Mouse (Mus musculus): ENCODE measurements around the gene Cbl. TPM values are rescaled to one million over a fixed set of nuclear protein-coding genes. Genes with fewer than 3 reads are reported as not detected.

Cbl gene
- polyA plus RNA-seq, 1 experiment from 2014 or later = 22.9 TPM

GRCm38 (mm10) chr9:44237128-44237527 is 3.3 kb upstream of the Cbl start:
- Histone ChIP-seq H3K9me3 (replicated peaks) (no peaks in the 10 kb centered on the region), H3K36me3 (no peaks in the 10 kb centered on the region), H3K9ac (no peak overlapping the region), H3K4me3 (replicated peaks) (no peak overlapping the region), H3K27ac (peak overlapping the region; percentile 82), H3K4me2 (no peak overlapping the region), H3K27me3 (no peaks in the 10 kb centered on the region), H3K4me1 (peaks cover 33% of the 10 kb centered on the region)
- ATAC-seq (replicated peaks; ENCODE audit: low FRiP score) = no peak
- WGBS = 40% methylated on average over 4 of the region's 4 CpGs

DNA sequence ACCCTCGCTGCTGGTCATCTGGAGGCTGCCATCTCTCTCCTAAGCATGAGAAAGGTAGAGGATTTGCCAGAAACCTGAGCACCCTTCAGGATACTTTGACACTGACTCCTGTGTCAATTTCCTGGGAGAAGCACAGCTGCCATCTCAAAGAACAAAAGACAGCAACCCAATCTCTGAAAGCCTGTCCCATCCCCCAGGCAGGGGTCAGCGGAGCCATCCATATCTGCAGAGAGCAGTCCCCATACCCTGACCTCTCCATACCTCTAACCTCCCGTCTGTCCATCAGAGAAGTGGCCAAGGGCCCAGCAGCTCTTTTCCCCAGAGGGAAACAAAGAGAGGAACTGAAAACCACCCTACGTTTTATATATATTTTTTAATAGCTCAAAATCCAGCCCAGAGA is 2.8 kb upstream of the Cbl start:
- 51% methylated on average over 4 of the region's 4 CpGs for WGBS
- H3K4me3 ChIP-seq (replicated peaks) = no peak overlapping the region
- H3K36me3 ChIP-seq = no peaks in the 10 kb centered on the region
- H3K27ac ChIP-seq = peak overlapping the region; percentile 82
- no peak for ATAC-seq (replicated peaks; ENCODE audit: low FRiP score)
- no peaks in the 10 kb centered on the region for H3K27me3 ChIP-seq
- H3K9me3 ChIP-seq (replicated peaks) = no peaks in the 10 kb centered on the region
- no peak overlapping the region for H3K9ac ChIP-seq
- H3K4me2 ChIP-seq = peak overlapping the region; percentile 17; the same call in 1 of the 2 replicates
- H3K4me1 ChIP-seq = peaks cover 39% of the 10 kb centered on the region

DNA sequence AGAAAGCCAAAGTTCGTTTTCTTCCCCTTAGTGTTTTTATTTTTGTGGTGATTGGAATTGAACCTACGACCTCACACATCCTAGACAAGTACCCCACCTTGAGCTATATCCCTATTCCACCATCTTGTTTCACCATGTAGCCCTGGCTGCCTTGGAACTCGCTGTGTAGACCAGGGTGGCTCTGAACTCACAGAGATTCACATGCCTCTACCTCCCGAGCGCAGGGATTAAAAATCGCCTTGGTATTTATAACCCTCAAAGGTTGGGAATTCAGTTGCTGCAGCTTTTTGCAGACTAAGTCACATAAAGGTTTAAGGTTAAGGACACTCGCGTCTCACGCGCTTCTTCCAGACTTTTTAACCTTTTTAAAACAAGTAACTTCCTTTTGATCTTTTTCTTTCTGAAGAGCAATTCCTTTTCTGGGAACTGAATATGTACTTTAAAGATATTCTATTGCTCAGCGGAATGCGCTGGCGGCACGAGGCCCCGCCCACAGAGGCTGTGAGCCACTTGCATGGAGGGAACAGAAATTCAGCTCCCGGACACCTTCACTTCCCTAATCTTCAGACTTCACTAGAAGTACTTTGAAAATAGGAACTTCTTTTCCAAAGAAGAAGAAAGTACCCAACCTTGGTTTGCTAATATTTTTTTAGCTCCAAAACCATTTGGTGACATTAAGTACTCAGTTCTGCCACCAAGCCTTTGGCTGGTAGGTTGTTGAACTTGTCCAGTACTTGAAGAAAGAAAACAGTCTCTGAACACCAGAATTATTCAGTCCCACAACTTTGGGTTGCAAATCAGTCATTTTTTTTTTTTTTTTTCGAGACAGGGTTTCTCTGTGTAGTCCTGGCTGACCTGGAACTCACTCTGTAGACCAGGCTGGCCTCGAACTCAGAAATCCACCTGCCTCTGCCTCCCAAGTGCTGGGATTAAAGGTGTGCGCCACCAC is 904 bp upstream of the Cbl start:
- peak overlapping the region; percentile 52 for H3K27ac ChIP-seq
- no peaks in the 10 kb centered on the region for H3K9me3 ChIP-seq (replicated peaks)
- no peaks in the 10 kb centered on the region for H3K27me3 ChIP-seq
- peak overlapping the region; percentile 66 for H3K4me2 ChIP-seq
- no peak overlapping the region for H3K9ac ChIP-seq
- peak; percentile 29; the same call in 1 of the 2 replicates for ATAC-seq (replicated peaks; ENCODE audit: low FRiP score)
- 26% methylated on average over 19 of the region's 19 CpGs for WGBS
- peaks cover 49% of the 10 kb centered on the region for H3K4me1 ChIP-seq
- no peaks in the 10 kb centered on the region for H3K36me3 ChIP-seq
- peak overlapping the region; percentile 94 for H3K4me3 ChIP-seq (replicated peaks)

- Histone ChIP-seq H3K27ac (peak overlapping the region; percentile 96), H3K9me3 (replicated peaks) (no peaks in the 10 kb centered on the region), H3K4me2 (peak overlapping the region; percentile 66), H3K27me3 (no peaks in the 10 kb centered on the region), H3K36me3 (no peaks in the 10 kb centered on the region; the same call in 1 of the 2 replicates), H3K9ac (peak overlapping the region; percentile 97), H3K4me3 (replicated peaks) (peak overlapping the region; percentile 94), H3K4me1 (peaks cover 49% of the 10 kb centered on the region)
- WGBS = under 1% methylated on average over 40 of the region's 40 CpGs
- ATAC-seq (replicated peaks; ENCODE audit: low FRiP score) = peak; percentile 76
These were observed 638 bp downstream of the Cbl start for GRCm38 (mm10) chr9:44233021-44233801.

DNA sequence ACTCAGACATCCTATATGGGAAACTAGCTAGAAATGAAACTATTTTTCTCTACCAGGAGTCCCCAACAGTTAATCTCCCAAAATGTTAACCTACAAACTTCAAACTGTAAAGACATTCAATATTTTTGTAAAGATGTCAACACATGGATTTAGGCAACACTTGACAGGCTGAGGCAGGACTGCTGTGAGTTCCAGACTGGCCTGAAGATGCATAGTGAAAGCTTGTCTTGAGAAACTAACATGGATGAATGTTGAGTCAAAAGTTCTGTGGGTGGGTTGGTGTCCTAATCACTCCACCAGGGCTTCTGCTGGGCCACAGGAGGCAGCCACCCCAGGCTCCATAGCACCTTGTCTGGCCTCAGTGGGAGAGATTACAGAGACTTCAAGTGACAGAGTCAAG is 2.2 kb downstream of the Cbl start:
- ATAC-seq (replicated peaks; ENCODE audit: low FRiP score) = no peak
- H3K4me3 ChIP-seq (replicated peaks) = peak overlapping the region; percentile 94; the same call in 1 of the 2 replicates
- H3K27me3 ChIP-seq = no peaks in the 10 kb centered on the region
- no peaks in the 10 kb centered on the region for H3K9me3 ChIP-seq (replicated peaks)
- H3K4me2 ChIP-seq = peak overlapping the region; percentile 66
- 0 out of 2 replicates have a peak overlapping the region, but pooled peaks have one; percentile 97 for H3K9ac ChIP-seq
- H3K4me1 ChIP-seq = peaks cover 43% of the 10 kb centered on the region
- no peaks in the 10 kb centered on the region; the same call in 1 of the 2 replicates for H3K36me3 ChIP-seq
- no peak overlapping the region for H3K27ac ChIP-seq

DNA sequence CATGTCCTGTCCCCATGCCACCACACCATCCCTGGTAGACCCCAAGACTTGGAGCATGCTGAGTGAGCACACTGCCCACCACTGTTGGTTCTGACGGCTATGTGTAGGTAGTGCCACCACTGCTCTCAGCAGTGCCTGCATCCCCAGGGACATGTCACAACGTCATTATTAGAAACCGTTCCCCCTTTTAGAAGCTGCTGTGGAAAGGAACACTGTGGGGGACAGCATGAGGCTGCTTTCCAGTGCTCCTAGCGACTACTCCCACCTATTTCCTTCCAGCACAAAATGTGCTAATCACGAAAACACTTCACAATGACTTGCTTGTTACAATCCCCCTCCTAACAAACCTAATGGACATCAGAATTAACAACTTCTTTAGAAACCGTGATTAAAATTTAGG is 7.9 kb downstream of the Cbl start:
- no peak overlapping the region for H3K4me2 ChIP-seq
- H3K9ac ChIP-seq = no peak overlapping the region
- 54% methylated on average over 6 of the region's 6 CpGs for whole genome bisulfite sequencing
- no peaks in the 10 kb centered on the region for H3K9me3 ChIP-seq (replicated peaks)
- no peak overlapping the region for H3K27ac ChIP-seq
- no peak overlapping the region for H3K4me3 ChIP-seq (replicated peaks)
- peaks cover 20% of the 10 kb centered on the region for H3K4me1 ChIP-seq
- H3K27me3 ChIP-seq = no peaks in the 10 kb centered on the region
- peaks cover 4% of the 10 kb centered on the region for H3K36me3 ChIP-seq
- ATAC-seq (replicated peaks; ENCODE audit: low FRiP score) = no peak

GRCm38 (mm10) chr9:44213538-44213937 is 20.3 kb downstream of the Cbl start:
- Histone ChIP-seq H3K4me3 (replicated peaks) (no peak overlapping the region), H3K4me1 (no peaks in the 10 kb centered on the region), H3K27me3 (no peaks in the 10 kb centered on the region), H3K9me3 (replicated peaks) (no peaks in the 10 kb centered on the region), H3K9ac (no peak overlapping the region), H3K36me3 (peaks cover 18% of the 10 kb centered on the region), H3K4me2 (no peak overlapping the region), H3K27ac (no peak overlapping the region)
- ATAC-seq (replicated peaks; ENCODE audit: low FRiP score) = no peak
- 92% methylated on average over 14 of the region's 14 CpGs for WGBS

DNA sequence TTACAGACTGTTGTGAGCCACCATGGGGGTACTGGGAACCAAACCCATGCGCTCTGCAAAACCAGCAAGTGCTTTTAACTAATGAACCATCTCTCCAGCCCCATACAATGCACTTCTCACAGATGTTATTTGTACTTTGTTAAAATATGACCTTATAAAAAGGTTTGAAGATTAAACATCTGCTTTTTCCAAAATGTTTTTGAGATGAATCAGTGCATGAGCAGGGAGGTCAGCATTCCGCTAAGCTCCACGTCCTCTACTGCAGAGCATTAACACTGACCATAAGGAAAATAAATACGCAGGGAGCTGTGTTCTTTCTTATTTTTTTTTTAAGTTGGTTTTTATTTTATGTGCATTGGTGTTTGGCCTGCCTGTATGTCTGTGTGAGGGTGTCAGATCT is 21.4 kb downstream of the Cbl start:
- Histone ChIP-seq H3K27me3 (no peaks in the 10 kb centered on the region), H3K9me3 (replicated peaks) (no peaks in the 10 kb centered on the region), H3K4me2 (no peak overlapping the region), H3K9ac (no peak overlapping the region), H3K36me3 (peaks cover 18% of the 10 kb centered on the region), H3K4me1 (no peaks in the 10 kb centered on the region), H3K4me3 (replicated peaks) (no peak overlapping the region), H3K27ac (no peak overlapping the region)
- ATAC-seq (replicated peaks; ENCODE audit: low FRiP score) = no peak
- 82% methylated on average over 4 of the region's 4 CpGs for WGBS

DNA sequence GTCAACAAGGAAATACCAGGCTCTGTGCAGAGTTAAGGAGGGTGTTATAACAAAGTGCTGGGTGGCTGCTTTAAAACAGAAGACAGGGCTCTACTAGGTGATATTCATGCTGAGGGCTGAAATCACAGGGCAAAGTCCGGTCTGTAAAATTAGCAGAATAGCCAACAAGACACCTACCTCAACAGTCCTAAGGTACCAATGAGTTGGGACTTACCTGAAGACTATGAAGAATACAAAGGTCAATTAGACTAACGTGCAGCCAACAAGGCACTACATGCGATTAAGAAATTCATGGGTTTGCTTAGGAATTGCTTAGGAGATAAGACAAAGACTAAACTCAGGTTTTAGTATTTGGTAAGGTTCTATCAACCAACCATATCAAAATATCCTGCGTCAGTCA is 24.4 kb downstream of the Cbl start:
- Histone ChIP-seq H3K4me3 (replicated peaks) (no peak overlapping the region), H3K27me3 (no peaks in the 10 kb centered on the region), H3K9me3 (replicated peaks) (no peaks in the 10 kb centered on the region), H3K36me3 (peaks cover 18% of the 10 kb centered on the region), H3K4me2 (no peak overlapping the region), H3K4me1 (no peaks in the 10 kb centered on the region), H3K27ac (no peak overlapping the region), H3K9ac (no peak overlapping the region)
- whole genome bisulfite sequencing = 92% methylated on average over 4 of the region's 4 CpGs
- no peak for ATAC-seq (replicated peaks; ENCODE audit: low FRiP score)

- no peak overlapping the region for H3K9ac ChIP-seq
- 92% methylated on average over 2 of the region's 2 CpGs for WGBS
- H3K9me3 ChIP-seq (replicated peaks) = no peaks in the 10 kb centered on the region
- peaks cover 18% of the 10 kb centered on the region for H3K36me3 ChIP-seq
- no peak overlapping the region for H3K4me3 ChIP-seq (replicated peaks)
- no peaks in the 10 kb centered on the region for H3K4me1 ChIP-seq
- H3K4me2 ChIP-seq = no peak overlapping the region
- H3K27ac ChIP-seq = no peak overlapping the region
- H3K27me3 ChIP-seq = no peaks in the 10 kb centered on the region
- ATAC-seq (replicated peaks; ENCODE audit: low FRiP score) = no peak
These were observed 26.0 kb downstream of the Cbl start for GRCm38 (mm10) chr9:44207840-44208239.

GRCm38 (mm10) chr9:44200458-44200857 is 33.4 kb downstream of the Cbl start:
- no peak for ATAC-seq (replicated peaks; ENCODE audit: low FRiP score)
- Histone ChIP-seq H3K4me1 (no peaks in the 10 kb centered on the region), H3K36me3 (peaks cover 42% of the 10 kb centered on the region), H3K27me3 (no peaks in the 10 kb centered on the region), H3K9ac (no peak overlapping the region), H3K9me3 (replicated peaks) (no peaks in the 10 kb centered on the region), H3K4me2 (no peak overlapping the region), H3K4me3 (replicated peaks) (no peak overlapping the region), H3K27ac (no peak overlapping the region)
- 54% methylated on average over 3 of the region's 3 CpGs for WGBS

- H3K9ac ChIP-seq = no peak overlapping the region
- H3K4me2 ChIP-seq = no peak overlapping the region
- no peak overlapping the region for H3K4me3 ChIP-seq (replicated peaks)
- no peak for ATAC-seq (replicated peaks; ENCODE audit: low FRiP score)
- H3K27me3 ChIP-seq = no peaks in the 10 kb centered on the region
- no peaks in the 10 kb centered on the region for H3K9me3 ChIP-seq (replicated peaks)
- H3K27ac ChIP-seq = no peak overlapping the region
- peaks cover 49% of the 10 kb centered on the region for H3K36me3 ChIP-seq
- H3K4me1 ChIP-seq = no peaks in the 10 kb centered on the region
These were observed 34.3 kb downstream of the Cbl start for GRCm38 (mm10) chr9:44199580-44199979.

Data from kidney, embryonic 15.5 days (tissue).